Mouse (Mus musculus) embryonic facial prominence, embryonic 15.5 days (tissue): ENCODE data around the gene Tln2. TPM values are rescaled to one million over a fixed set of nuclear protein-coding genes. Genes with fewer than 3 reads are reported as not detected.

ENCODE experiments used
- ATAC-seq: fragments of 200-750 bp; cut with Nextera tagmentation; 2 replicates; pipeline ENCODE4 v1.8.0; 2017; ENCODE audit warnings: low read depth, moderate TSS enrichment; ENCODE audit not compliant: insufficient number of reproducible peaks, low FRiP score, low TSS enrichment
- H3K27ac ChIP-seq: fragments of 300-500 bp; sonication (generic); replicated peaks from 2 replicates; pipeline ENCODE4 v1.5.1; 2015; ENCODE audit warnings: mild to moderate bottlenecking, inconsistent platforms
- H3K27me3 ChIP-seq: fragments of 300-500 bp; sonication (generic); 2 replicates; pipeline ENCODE4 v1.6.1; 2015; ENCODE audit warnings: inconsistent platforms
- H3K36me3 ChIP-seq: fragments of 300-500 bp; sonication (generic); 2 replicates; pipeline ENCODE4 v1.6.1; 2015; ENCODE audit warnings: mild to moderate bottlenecking, inconsistent platforms
- H3K4me1 ChIP-seq: fragments of 300-500 bp; sonication (generic); 2 replicates; pipeline ENCODE4 v1.6.1; 2015; ENCODE audit warnings: inconsistent platforms
- H3K4me2 ChIP-seq: fragments of 300-500 bp; sonication (generic); replicated peaks from 2 replicates; pipeline ENCODE4 v1.6.1; 2015; ENCODE audit warnings: mild to moderate bottlenecking, inconsistent platforms
- H3K4me3 ChIP-seq: fragments of 300-500 bp; sonication (generic); replicated peaks from 2 replicates; pipeline ENCODE4 v1.5.1; 2015; ENCODE audit warnings: mild to moderate bottlenecking, inconsistent platforms
- H3K9ac ChIP-seq: fragments of 300-500 bp; sonication (generic); 2 replicates; pipeline ENCODE4 v1.6.1; 2015; ENCODE audit warnings: inconsistent platforms
- H3K9me3 ChIP-seq: fragments of 300-500 bp; sonication (generic); replicated peaks from 2 replicates; pipeline ENCODE4 v1.6.1; 2016; ENCODE audit warnings: inconsistent platforms
- WGBS: fragments of 180-500 bp; shearing (Covaris S2); methylation state at CpG from one replicate; pipeline ENCODE4 v1.1.7; 2015; 5-methylcytosine and 5-hydroxymethylcytosine counted together
- polyA plus RNA-seq: library from polyadenylated mRNA; unstranded; fragments of >200 nt; fragmentation: Nextera tagmentation; extraction: Ambion mirVana; gene quantifications from 2 replicates; pipeline ENCODE4 v1.2.1, GENCODE M21; 2015

Tln2 gene
- polyA plus RNA-seq, 1 experiment from 2014 or later = 33.9 TPM

DNA sequence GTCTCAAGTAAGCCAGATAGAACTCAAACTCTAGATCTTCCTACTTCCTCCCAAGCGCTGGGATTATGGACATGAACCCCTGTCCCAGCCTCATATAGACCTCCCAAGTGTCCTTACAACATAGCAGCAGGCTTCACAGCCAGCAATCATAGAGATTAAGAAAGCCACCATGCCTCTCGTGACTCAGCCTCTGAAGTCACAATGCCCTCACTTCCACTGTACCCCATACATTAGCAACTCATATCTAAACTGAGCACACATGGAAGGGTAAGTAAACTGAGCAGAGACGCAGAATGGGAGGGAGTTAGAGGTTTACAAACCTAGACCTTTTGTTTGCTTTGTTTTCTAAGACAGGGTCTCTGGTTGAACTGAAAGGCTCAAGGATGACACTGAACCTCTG, 13.7 kb downstream of the Tln2 start:
- no peak for ATAC-seq
- Histone ChIP-seq H3K4me2 (no peak overlapping the region), H3K36me3 (no peaks in the 10 kb centered on the region), H3K4me1 (peaks cover 37% of the 10 kb centered on the region), H3K9me3 (no peaks in the 10 kb centered on the region), H3K9ac (no peak overlapping the region), H3K27me3 (no peaks in the 10 kb centered on the region), H3K27ac (no peak overlapping the region), H3K4me3 (no peak overlapping the region)
- 87% methylated on average over 3 of the region's 3 CpGs for WGBS

DNA sequence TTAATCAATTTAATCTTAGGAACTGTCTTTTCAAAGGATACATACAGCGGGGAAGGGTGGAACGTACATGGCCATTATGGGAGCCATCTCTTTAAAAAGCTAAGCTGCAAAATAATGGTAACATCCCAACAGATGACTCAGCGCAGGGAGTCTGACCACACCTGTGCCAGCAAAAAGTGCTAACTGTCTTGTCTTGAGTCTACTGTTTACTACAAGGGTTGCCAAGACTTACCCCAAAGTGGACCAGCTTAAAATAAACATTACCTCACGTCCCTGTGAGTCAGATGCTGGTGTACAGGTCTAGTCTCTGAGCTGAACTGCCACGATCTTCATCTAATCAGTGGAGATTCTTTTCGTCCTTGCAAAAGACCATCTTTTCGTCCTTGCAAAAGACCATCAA, 14.7 kb downstream of the Tln2 start:
- Histone ChIP-seq H3K4me2 (no peak overlapping the region), H3K36me3 (no peaks in the 10 kb centered on the region), H3K4me3 (no peak overlapping the region), H3K27me3 (no peaks in the 10 kb centered on the region), H3K4me1 (peaks cover 41% of the 10 kb centered on the region), H3K9me3 (no peaks in the 10 kb centered on the region), H3K27ac (no peak overlapping the region), H3K9ac (no peak overlapping the region)
- ATAC-seq = no peak
- WGBS = 81% methylated on average over 7 of the region's 7 CpGs

DNA sequence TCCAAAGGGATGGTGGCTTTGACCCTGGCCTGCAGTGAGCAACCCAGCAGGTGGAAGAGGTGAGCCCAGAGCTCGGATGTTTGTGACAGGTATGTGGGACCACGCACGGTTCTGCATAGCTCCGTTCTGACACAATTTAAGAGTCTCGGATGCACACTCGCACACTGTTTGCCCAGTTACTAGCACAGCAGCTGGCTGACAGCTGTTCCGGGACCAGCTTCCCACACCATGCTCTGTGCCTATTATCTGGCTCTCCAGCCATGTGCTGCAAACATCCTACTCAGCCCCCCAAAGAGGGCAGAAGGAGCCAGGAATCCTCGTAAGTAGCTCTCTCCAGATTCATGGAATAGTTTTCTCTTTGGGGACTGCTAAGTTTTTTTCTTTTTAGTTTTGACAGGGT, 17.6 kb downstream of the Tln2 start:
- Histone ChIP-seq H3K9ac (no peak overlapping the region), H3K27me3 (no peaks in the 10 kb centered on the region), H3K4me2 (no peak overlapping the region), H3K27ac (0 out of 2 replicates have a peak overlapping the region, but pooled peaks have one; percentile 48), H3K4me1 (peaks cover 30% of the 10 kb centered on the region), H3K9me3 (no peaks in the 10 kb centered on the region), H3K4me3 (no peak overlapping the region), H3K36me3 (no peaks in the 10 kb centered on the region)
- 56% methylated on average over 8 of the region's 8 CpGs for WGBS
- ATAC-seq = no peak

DNA sequence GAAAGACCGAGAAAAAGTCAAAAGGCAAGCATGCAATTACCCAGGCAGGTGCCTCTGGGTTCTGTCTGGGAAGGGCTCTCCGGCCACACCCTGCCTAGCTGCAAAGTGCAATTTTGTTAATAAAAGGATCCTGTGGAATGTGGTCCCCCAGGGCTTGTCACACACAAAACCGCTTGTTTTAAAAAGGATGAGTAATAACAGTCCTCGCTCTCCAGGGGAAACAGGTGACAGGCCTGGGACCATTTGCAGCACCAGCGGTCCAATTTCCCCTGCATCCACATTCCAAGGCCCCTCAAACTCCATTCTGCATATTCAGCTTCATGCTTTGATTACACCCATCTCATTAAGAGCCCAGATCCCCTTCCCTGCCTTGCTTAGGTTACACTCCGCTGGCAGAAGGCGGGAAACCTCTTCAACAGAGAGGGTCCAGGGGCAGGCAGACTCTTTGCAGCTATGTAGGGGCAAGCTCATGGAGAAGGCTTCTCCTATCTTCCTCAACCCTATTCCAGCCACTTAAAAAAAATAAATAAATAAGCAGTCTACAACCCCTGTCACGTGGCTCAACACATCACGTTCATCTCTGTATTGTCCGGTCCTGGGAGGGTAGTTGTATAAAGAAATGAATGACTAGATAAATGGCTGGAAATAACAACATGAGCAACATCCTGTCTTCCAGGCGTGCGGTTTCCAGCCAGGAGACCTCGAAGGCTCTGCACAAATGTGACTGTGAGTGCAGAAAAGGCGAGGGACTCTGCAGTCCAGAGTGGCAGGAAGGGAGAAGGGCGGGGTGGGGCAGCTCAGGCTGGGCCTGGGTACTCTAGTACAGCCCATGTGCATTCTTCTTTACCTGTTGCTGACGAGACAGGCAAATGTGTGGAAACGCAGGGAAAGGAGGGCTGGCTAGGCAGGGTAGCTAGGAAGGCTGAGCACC, 19.5 kb downstream of the Tln2 start:
- WGBS = 53% methylated on average over 17 of the region's 17 CpGs
- no peak overlapping the region for H3K27ac ChIP-seq
- no peaks in the 10 kb centered on the region for H3K9me3 ChIP-seq
- H3K4me2 ChIP-seq = no peak overlapping the region
- H3K36me3 ChIP-seq = no peaks in the 10 kb centered on the region
- no peak for ATAC-seq
- no peaks in the 10 kb centered on the region for H3K27me3 ChIP-seq
- H3K9ac ChIP-seq = no peak overlapping the region
- H3K4me1 ChIP-seq = peaks cover 30% of the 10 kb centered on the region
- no peak overlapping the region for H3K4me3 ChIP-seq

DNA sequence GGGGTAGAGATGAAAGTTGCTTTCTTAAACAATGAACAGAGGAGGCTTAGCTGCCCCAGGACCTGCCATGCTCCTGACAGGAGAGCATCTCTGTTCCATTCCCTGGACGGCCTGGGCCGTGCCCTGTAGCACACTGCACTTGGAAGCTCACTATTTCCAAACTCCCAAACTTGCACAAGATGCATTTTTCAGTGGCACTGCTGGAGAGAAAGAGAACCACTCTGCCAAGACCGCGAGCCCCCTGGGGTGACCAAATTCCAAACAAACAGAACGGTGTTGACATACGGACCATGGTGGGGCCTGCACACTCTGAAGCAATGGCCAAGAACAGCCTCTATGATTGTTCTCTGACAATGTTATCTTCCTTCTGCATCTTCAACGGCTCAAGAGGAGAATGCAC, 25.1 kb downstream of the Tln2 start:
- H3K27ac ChIP-seq = no peak overlapping the region
- 47% methylated on average over 7 of the region's 7 CpGs for WGBS
- H3K36me3 ChIP-seq = no peaks in the 10 kb centered on the region
- 0 out of 2 replicates have a peak, but pooled peaks have one; percentile 7 for ATAC-seq
- H3K4me1 ChIP-seq = peaks cover 15% of the 10 kb centered on the region
- no peaks in the 10 kb centered on the region for H3K9me3 ChIP-seq
- H3K9ac ChIP-seq = no peak overlapping the region
- H3K4me3 ChIP-seq = no peak overlapping the region
- no peak overlapping the region for H3K4me2 ChIP-seq
- no peaks in the 10 kb centered on the region for H3K27me3 ChIP-seq

DNA sequence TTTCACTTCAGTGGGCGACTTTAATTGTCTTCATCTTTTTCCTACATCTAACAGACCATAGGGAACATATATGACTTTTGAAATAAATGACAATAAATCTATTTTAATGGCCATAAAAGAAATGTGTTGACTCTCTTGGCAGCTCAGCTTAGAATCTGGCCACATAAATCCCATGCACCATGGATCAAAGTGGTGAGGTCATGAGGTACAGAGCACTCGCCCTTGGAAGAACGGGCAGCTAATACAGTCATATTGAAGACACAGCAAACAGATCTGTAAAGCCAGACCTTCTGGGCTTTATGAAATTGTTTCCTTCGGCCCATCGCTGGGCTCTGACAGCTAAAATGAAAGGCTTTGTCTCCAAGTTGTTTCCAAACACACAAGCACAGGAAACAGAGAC, 26.2 kb downstream of the Tln2 start:
- Histone ChIP-seq H3K9me3 (no peaks in the 10 kb centered on the region), H3K4me1 (peaks cover 15% of the 10 kb centered on the region), H3K27me3 (no peaks in the 10 kb centered on the region), H3K4me2 (no peak overlapping the region), H3K27ac (no peak overlapping the region), H3K9ac (no peak overlapping the region), H3K36me3 (no peaks in the 10 kb centered on the region), H3K4me3 (no peak overlapping the region)
- WGBS = 79% methylated on average over 5 of the region's 5 CpGs
- ATAC-seq = no peak

DNA sequence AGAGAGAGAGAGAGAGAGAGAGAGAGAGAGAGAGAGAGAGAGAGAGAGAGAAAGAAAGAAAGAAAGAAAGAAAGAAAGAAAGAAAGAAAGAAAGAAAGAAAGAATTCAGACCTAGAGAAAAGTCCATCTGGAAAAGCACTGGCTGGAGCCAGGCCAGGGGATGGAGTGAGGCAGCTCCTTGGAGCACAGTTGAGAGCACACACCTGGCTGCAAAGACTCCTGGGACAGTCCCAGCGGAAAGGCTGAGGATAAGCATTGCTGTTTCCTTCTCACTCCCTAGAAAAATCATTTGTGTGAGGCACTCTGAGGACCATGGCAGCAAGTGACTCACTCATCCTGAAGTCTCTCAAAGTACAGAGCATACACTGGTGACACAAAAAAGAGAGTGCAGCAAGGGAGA, 26.9 kb downstream of the Tln2 start:
- no peak overlapping the region for H3K9ac ChIP-seq
- no peaks in the 10 kb centered on the region for H3K27me3 ChIP-seq
- ATAC-seq = no peak
- H3K4me1 ChIP-seq = peaks cover 15% of the 10 kb centered on the region
- H3K36me3 ChIP-seq = no peaks in the 10 kb centered on the region
- WGBS = 67% methylated on average over 1 of the region's 1 CpGs
- H3K9me3 ChIP-seq = no peaks in the 10 kb centered on the region
- H3K4me2 ChIP-seq = no peak overlapping the region
- no peak overlapping the region for H3K4me3 ChIP-seq
- no peak overlapping the region for H3K27ac ChIP-seq

DNA sequence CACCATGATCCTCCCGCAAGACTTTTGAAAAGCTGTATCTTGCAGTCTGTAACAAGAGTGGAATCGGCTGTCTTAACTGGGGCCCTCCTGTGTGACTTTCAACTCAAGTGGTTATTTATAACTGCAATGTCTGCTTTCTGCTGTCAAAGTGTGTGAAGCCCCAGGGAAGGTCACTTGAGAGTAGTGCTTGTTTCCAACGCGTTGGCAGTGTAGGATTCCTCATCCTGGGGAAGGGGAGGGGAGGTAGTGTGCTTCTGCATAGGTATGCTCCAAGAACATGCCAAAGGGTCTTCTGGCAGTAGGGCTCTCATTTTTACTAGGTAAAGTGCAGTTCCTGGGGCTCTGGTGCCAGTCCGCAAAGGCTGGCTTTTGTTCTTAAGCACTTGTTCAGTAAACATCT, 29.9 kb downstream of the Tln2 start:
- Histone ChIP-seq H3K4me3 (no peak overlapping the region), H3K4me2 (no peak overlapping the region), H3K27me3 (no peaks in the 10 kb centered on the region), H3K9me3 (no peaks in the 10 kb centered on the region), H3K27ac (peak overlapping the region; percentile 22; the same call in 1 of the 2 replicates), H3K36me3 (no peaks in the 10 kb centered on the region), H3K4me1 (peaks cover 15% of the 10 kb centered on the region), H3K9ac (no peak overlapping the region)
- 44% methylated on average over 5 of the region's 5 CpGs for WGBS
- no peak for ATAC-seq

DNA sequence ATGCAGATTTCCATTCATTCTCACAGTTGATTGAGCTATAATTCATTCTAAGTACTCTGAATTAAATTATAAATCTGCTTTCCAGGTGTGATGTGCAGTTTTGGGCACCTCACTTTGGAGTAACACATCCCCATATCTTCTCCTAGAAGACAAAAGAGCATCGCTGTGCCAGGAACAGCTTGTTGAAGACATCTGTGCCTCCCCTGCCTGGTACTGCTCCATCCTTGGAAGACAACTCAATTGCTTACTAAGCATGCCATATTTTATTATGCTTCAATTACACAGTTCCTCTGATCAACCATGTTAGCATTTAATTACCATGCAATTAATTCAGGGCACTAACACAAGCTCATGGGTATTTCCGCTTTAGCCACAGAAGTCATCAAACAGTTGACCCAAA, 31.8 kb downstream of the Tln2 start:
- Histone ChIP-seq H3K4me2 (no peak overlapping the region), H3K36me3 (no peaks in the 10 kb centered on the region), H3K4me3 (no peak overlapping the region), H3K27me3 (no peaks in the 10 kb centered on the region), H3K9me3 (no peaks in the 10 kb centered on the region), H3K27ac (no peak overlapping the region), H3K9ac (no peak overlapping the region), H3K4me1 (peaks cover 11% of the 10 kb centered on the region; the same call in 1 of the 2 replicates)
- ATAC-seq = no peak
- 83% methylated on average over 2 of the region's 2 CpGs for WGBS

DNA sequence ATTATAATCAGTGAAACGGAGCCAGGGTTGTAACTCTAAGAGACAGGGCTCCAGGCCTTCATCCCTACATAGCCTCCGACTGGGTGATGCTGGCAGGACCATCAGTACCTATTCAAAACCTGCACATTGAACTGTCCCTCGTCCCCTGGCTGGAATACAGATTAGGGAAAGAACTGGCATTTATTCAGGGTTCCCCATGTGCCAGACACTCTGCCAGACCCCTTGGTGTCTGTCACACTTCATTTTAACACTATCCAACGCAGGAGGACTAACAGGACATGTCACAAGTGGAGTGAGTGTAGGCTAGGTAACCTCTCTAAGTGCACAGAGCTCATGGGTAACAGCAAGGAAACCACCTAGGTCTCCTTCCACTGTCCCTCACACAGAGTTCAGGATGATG, 37.8 kb downstream of the Tln2 start:
- no peaks in the 10 kb centered on the region for H3K27me3 ChIP-seq
- WGBS = 75% methylated on average over 4 of the region's 4 CpGs

DNA sequence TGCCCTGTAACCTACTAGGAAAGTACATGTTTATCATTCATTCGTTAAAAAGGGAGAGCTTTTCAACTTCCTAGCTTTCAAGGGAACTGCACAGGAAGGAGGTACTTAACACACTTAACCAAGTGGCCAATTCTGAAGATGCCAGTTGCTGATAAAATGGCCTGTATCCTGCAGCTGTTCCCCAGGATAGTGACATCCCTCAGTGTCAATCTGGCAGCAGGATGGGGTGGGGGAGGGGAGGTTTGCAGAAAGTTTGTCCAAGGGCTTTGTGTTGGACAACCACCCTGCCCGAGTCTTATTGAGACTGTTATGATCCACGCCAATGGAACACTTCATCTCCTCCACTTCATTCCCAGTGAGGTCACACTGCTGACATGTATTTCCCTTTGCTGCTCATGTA, 50.0 kb downstream of the Tln2 start:
- no peaks in the 10 kb centered on the region for H3K36me3 ChIP-seq
- 51% methylated on average over 3 of the region's 3 CpGs for WGBS

More for the DNA sequence above, 37.8 kb downstream of the Tln2 start:
- ATAC-seq = no peak
- Histone ChIP-seq H3K36me3 (no peaks in the 10 kb centered on the region), H3K9ac (no peak overlapping the region), H3K4me3 (no peak overlapping the region), H3K9me3 (no peaks in the 10 kb centered on the region), H3K27ac (no peak overlapping the region), H3K4me2 (no peak overlapping the region), H3K4me1 (peaks cover 9% of the 10 kb centered on the region)

More for the DNA sequence above, 50.0 kb downstream of the Tln2 start:
- Histone ChIP-seq H3K27ac (no peak overlapping the region), H3K9me3 (no peaks in the 10 kb centered on the region), H3K4me3 (no peak overlapping the region), H3K27me3 (no peaks in the 10 kb centered on the region), H3K4me1 (peaks cover 3% of the 10 kb centered on the region; the same call in 1 of the 2 replicates), H3K4me2 (no peak overlapping the region), H3K9ac (no peak overlapping the region)
- ATAC-seq = no peak; the same call in 1 of the 2 replicates
